Mouse (Mus musculus) R1 (cell line): ENCODE results near the gene Hoxb5.

ENCODE experiments used
- DNase-seq: peaks from one replicate; pipeline ENCODE4 v3.0.0-alpha.2; 2018; ENCODE audit warnings: low read depth, low spot score

Hoxb5 gene

GRCm38 (mm10) chr11:96303151-96304099, at the start of gene Hoxb5:
Gene Hoxb5 (plus strand): TSS chr11:96303336.
- DNase-seq: peak; percentile 82

- DNase-seq: peak; percentile 72
Observed at GRCm38 (mm10) chr11:96254221-96254620, 48.9 kb upstream of the Hoxb5 start.

DNA sequence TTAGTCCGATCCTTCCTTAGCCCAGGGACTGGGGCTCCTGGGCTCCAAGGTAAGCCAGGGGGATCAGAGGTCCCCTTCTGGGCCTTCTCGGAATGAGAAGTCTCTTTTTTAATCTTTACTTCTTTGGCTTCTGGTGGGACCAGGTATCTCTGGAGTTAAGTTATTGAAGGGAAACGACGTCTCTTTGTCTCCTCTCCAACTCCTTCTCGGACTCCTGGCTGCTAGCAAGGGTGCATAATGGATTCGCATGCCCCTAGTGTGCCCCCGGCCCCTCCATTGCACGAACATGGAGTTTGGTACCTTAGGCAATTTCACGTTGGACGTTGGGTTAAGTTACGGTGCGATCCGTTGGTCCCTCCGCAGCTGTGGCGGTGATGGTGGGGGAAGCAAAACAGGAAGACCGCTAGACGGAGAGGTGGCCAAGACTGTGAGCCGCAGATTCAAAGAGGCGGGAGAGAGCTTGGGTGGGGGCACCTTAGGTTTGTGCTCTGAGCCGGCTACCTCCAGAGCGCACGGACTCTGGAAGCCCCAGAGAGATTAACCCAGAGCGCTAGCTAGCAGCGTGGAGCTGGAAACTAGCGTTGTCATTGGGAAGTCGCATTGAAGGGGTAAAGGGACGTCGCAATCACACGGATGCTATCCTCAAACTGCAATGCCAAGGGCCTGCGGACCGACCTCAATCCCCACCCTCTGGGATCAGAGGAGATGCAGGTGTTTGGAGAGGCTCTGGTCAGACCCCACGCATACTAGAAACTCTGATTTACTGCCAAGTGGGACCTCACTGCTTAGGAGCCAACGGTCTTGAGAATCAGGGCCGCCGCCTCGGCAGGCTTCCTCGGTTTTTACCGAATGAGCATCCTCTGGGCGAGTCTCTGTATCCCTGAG, 47.8 kb upstream of the Hoxb5 start:
- DNase-seq: no peak

- DNase-seq: peak; percentile 69
Observed at GRCm38 (mm10) chr11:96255996-96256445, 47.1 kb upstream of the Hoxb5 start.

DNA sequence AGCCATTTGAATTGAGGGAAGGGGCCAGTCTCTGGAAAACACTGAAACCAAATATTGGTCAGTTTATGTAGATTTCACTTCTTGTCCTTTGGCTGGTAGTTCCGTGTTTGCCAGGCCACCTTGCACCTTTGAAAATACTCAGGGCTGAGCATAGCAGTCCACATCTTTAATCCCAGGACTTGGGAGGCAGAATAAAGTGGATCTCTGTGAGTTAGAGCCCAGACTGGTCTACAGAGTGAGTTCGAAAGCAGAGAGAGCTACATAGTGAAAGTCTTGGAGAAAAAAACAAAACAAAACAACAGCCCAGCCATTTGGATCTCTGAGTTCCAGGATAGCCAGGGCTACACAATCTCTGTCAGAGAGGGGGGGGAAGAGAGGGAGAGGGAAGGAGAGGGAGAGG, 46.0 kb upstream of the Hoxb5 start:
- no peak for DNase-seq

GRCm38 (mm10) chr11:96259038-96259437, 44.1 kb upstream of the Hoxb5 start:
- DNase-seq: no peak

GRCm38 (mm10) chr11:96259511-96259910, 43.6 kb upstream of the Hoxb5 start:
- no peak for DNase-seq

DNA sequence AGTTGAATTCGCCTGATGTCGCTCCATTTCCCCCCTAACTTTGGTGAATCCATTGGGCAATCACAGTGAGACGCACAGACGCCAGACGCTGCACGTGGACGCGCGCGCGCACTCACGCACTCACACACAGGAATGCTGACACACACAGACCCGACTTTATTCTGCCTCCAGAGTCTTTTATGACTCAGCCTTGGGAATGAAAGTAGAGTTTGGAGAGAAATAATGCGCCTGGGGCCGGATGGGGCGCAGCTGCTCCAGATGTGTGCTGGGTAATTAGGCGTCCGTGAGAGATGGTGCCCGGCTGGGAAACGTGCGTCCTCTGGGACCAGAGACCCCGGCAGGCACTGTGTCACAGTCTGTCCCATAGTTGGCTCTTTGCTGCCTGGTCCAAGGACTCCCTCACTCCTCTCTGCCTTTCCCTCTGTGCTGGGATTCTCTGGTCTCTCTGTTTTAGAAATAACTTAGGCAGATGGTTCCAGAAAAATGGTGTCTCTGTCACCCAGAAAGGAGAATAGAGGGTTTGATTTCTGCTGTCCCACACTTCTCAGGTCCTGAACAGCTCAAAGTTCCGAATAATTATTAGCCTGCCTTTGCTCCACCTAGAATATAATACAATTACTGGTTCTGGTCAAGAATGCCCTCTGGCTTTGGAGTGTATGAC, 42.7 kb upstream of the Hoxb5 start:
- DNase-seq: peak; percentile 71

- peak; percentile 81 for DNase-seq
Observed at GRCm38 (mm10) chr11:96261323-96261890, 41.7 kb upstream of the Hoxb5 start.

- DNase-seq: no peak
Observed at GRCm38 (mm10) chr11:96262262-96262830, 40.8 kb upstream of the Hoxb5 start.

GRCm38 (mm10) chr11:96263636-96264389, 39.3 kb upstream of the Hoxb5 start:
- DNase-seq: no peak

DNA sequence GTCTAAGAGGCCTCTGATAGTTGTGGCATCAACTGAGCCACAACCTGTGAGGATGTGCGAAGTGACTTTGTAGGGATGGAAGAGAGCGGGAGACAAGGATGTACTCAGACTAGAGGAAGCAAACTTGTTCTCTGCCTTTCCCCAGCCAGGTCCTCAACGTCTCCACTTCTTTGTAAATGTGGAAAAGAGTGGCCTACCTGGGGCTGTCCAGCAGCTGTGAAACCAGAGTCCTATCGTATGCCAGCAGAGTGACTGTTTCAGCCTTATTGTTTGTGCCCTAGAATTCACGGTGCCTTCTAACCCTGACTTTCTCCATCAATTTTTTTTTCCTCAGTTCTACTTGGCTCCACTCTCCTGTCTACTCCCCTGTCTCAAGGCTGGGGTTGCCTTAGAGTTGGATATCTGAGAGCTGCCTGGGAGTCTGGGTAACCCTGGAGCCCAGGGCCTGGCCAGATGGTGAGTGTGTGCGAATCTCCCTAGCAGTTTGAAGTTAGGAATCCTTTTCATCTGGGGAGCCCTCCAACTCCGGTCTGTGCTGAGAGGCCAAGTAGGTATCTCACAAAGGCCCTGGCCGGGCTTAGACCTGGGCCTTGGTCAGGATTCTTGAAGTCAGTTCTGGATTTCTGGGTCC, 38.6 kb upstream of the Hoxb5 start:
- DNase-seq: no peak

DNA sequence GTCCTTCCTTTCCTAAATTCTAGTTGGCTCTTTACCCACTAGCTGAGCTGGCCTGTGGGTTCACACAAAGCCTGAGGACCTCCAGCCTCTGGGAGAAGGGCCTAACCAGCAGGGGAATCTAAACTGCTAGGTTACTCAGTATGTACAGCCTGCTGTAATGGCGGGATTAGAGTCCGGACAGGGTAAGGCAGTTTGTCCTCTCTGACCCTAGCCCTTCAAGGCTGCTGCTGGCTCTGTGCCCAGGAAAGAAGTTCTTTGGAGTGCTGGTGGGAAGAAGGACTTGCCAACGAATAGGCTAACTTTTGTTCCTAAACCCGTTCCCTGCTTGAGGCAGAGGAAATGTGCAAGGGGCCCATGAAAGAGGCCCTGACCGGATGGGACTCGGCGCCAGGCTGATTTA, 37.2 kb upstream of the Hoxb5 start:
- no peak for DNase-seq

DNA sequence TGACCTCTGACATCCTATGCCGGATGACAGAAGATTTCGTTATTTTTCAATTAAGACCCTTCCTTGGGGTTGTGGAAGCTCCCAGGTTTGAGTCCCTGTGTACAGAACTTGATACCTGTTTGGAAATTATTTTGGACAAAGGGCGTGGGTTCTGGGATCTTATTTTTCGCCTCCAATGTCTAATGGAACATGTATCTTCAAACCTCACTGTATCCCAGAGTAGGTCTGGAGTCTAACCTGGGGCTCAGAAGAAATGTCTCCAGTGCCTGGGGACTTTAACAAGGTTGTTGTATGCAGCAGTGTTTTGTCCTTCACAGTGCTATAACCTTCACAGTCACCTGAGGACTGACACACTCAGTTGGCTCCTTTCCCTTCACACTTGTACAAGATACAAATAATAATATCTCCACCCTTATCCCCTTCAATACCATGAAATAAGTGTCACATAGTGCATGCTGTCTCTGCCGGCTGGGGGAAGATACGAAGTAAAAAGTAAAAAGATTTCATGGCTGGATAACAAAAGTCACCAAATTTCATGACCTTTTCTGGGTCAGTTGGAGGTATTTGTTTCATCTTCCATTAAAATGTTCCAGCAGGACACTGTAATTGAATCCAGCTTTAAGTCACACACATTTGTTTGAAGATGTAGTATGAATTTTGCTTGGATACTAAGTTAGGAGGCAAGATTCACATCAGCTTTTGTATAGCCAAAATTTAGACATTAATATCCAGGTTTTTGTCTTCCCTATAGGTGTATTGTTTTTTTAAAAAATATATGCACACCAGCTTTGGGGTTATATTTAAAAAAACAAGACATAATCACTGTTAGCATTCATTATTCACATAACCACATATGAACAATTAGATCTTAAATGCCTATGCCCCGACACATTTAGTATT, 35.9 kb upstream of the Hoxb5 start:
- no peak for DNase-seq

DNA sequence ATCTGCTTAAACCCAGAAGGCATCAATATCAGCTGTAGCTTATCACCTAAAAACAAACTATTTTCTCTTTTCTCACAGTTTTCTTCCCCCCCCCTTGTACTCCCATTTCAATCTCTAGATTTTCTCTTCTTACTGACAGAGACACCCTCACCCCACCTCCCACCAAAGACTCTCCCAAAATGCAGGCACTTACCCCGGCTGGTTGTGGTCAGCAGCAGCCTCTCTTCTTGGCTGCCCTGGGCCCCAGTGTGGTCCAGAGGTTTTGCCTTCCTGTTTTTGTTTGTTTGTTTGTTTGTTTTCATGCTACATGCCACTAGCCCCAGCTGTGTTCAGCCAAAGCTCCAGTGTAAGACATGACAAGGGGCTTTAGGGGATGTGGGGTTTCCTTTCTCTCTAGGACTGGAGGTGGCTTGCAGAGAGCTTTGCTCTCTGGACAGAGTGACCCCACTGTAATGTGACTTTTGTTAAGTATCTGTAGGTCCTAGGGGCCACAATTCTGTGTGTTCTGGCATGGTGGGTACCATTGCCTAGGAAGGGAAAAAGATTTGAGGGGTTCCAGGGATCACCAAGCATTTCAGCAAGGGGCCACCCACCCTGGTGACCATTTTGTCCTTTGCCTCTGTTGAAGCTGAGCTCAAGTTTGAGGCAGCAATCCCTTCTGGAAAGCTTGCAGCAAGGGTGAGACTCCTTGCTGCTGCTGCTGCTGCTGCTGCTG, 34.9 kb upstream of the Hoxb5 start:
- DNase-seq: no peak

DNA sequence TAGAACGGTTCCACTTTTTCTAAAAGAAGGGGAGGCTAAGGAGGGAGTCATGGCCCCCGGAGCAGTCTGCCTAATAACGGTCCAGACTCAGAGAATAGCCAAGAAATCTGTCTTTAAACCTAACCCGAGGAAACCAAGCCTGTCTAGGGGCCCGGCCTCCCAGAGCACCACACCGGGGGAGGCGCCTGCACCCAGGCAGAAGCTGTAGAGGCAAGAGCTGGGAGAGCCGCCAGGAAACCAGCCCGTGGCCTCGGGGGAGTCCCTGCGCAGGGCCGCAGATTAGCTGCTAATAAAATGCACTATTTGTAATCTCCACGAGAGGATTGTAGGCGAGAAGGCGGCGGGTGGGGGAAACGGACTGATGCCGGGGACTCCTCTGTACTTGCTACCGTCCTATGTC, 33.3 kb upstream of the Hoxb5 start:
- peak; percentile 45 for DNase-seq

DNA sequence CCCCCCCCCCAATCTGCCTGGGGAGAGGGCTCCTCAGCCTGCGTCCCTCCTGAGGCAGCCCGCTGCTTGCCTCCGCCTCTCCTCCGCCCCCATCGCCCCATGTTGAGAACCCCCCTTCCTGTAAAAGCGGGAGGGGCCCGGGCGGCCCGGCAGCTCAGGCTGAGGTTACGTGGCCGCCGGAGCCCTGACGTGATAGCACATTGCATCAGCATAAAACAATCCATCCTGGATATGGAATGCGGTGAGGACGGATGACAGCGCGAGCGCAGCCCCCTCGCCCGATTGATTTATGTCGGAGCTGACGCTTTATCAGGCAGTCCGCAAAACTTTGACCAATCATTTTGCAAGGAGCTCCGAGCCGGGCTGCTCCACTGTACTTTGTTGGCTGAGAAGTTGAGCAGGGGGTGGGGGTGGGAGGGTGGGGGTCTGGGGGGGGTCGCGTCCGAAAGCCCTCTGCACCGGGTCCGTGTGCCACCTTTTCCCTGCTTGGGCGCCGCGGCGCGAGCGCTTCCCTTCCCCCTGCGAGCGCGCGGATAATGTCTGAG, 32.1 kb upstream of the Hoxb5 start, which contains the start of gene Hoxb9:
Gene Hoxb9 (plus strand): TSS at position 462 of the 545 bp plus-strand sequence.
- DNase-seq: peak; percentile 57

GRCm38 (mm10) chr11:96271541-96272011, 31.6 kb upstream of the Hoxb5 start:
- DNase-seq: peak; percentile 59
